Mouse (Mus musculus) neural tube, embryonic 15.5 days (tissue): ENCODE data around the gene Adgrd1. TPM values are rescaled to one million over a fixed set of nuclear protein-coding genes. Genes with fewer than 3 reads are reported as not detected.

Experiments used
- ATAC-seq: fragments of 200-750 bp; cut with Nextera tagmentation; 2 replicates; pipeline ENCODE4 v1.8.0; 2017; ENCODE audit warnings: mild to moderate bottlenecking, moderate TSS enrichment, moderate library complexity; ENCODE audit not compliant: low FRiP score
- H3K27ac ChIP-seq: fragments of 300-500 bp; sonication (generic); replicated peaks from 2 replicates; pipeline ENCODE4 v1.5.1; 2015; ENCODE audit warnings: mild to moderate bottlenecking, inconsistent platforms
- H3K27me3 ChIP-seq: fragments of 300-500 bp; sonication (generic); replicated peaks from 2 replicates; pipeline ENCODE4 v1.6.1; 2015; ENCODE audit warnings: inconsistent platforms
- H3K36me3 ChIP-seq: fragments of 300-500 bp; sonication (generic); 2 replicates; pipeline ENCODE4 v1.6.1; 2015; ENCODE audit warnings: inconsistent platforms
- H3K4me1 ChIP-seq: fragments of 300-500 bp; sonication (generic); 2 replicates; pipeline ENCODE4 v1.6.1; 2015; ENCODE audit warnings: inconsistent platforms
- H3K4me2 ChIP-seq: fragments of 300-500 bp; sonication (generic); 2 replicates; pipeline ENCODE4 v1.6.1; 2015; ENCODE audit warnings: inconsistent platforms, mild to moderate bottlenecking, moderate library complexity
- H3K4me3 ChIP-seq: fragments of 300-500 bp; sonication (generic); replicated peaks from 2 replicates; pipeline ENCODE4 v1.5.1; 2015; ENCODE audit warnings: mild to moderate bottlenecking, inconsistent platforms
- H3K9ac ChIP-seq: fragments of 300-500 bp; sonication (generic); replicated peaks from 2 replicates; pipeline ENCODE4 v1.6.1; 2015; ENCODE audit warnings: mild to moderate bottlenecking, inconsistent platforms
- H3K9me3 ChIP-seq: fragments of 300-500 bp; sonication (generic); replicated peaks from 2 replicates; pipeline ENCODE4 v1.6.1; 2016; ENCODE audit warnings: inconsistent platforms
- WGBS: fragments of 180-500 bp; shearing (Covaris S2); methylation state at CpG from one replicate; pipeline ENCODE4 v1.1.7; 2015; ENCODE audit warnings: mixed read lengths; 5-methylcytosine and 5-hydroxymethylcytosine counted together
- polyA plus RNA-seq: library from polyadenylated mRNA; unstranded; fragments of >200 nt; fragmentation: Nextera tagmentation; extraction: Ambion mirVana; gene quantifications from 2 replicates; pipeline ENCODE4 v1.2.1, GENCODE M21; 2015

Gene Adgrd1
- polyA plus RNA-seq, 1 experiment from 2014 or later = 0.38 TPM

DNA sequence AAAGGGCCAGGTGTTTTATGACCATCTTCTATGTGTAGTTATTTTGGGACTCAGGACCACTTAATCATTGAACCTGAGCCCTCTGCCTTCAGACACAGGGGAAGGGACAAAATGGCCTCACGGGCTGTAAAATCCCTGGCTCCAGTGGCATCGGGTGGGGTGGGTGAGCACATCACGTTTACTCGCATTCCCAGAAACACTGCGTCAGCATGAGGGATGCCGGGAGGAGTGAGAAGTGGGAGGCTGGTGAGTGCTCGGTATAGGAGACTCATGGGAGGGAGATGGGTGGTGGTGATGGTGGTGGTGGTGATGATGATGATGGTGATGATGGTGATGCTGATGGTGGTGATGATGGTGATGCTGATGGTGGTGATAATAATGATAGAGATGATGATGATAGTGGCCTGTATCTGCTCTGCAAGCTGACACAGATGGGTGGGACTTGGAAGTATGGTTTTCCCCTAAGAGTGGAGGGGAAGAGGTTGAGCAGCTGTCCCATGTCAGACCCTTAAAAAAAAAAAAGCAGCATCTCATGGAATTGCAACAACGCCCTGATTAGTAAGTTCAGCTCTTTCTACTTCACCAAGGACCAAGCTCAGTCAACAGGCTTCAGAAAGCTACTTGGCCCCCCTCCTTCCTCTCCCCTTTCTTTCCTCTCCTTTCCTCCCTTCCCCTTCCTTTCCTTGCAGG is 29.9 kb upstream of the Adgrd1 start:
- H3K9ac ChIP-seq = no peak overlapping the region
- H3K27me3 ChIP-seq = no peaks in the 10 kb centered on the region
- ATAC-seq = no peak
- peaks cover 19% of the 10 kb centered on the region for H3K4me1 ChIP-seq
- H3K27ac ChIP-seq = no peak overlapping the region
- no peak overlapping the region for H3K4me3 ChIP-seq
- H3K36me3 ChIP-seq = no peaks in the 10 kb centered on the region
- H3K4me2 ChIP-seq = no peak overlapping the region
- WGBS = 84% methylated on average over 8 of the region's 8 CpGs
- no peaks in the 10 kb centered on the region for H3K9me3 ChIP-seq

DNA sequence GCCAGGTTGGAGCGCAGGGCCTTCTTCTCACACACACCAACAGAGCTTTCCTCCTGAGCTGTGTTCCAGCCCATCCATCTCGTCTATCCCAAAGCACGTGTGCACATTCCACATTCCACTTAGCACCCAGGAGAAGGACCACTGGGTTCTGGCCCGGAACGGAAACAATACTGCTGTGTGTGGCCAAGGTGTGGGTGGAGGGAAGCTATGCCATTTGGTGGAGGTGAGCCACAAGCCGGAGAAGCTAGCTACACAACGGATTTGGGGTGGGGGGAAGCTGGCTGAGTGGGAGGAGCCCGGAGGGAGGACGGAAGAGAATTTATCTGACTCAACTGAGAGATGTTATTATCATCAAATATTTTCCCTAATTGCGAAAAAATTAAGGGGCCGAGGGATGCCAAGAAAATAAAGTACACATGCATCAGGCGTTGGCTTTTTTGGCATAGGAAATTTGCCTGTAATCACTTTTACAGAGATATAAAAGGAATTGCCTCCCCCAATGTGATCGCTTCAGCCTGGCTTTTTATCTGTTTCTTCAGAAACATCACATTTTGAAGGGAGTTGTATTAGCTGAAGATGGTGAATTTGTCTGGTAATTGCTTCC is 29.2 kb upstream of the Adgrd1 start:
- Histone ChIP-seq H3K4me2 (no peak overlapping the region), H3K36me3 (no peaks in the 10 kb centered on the region), H3K4me1 (peaks cover 26% of the 10 kb centered on the region), H3K9ac (no peak overlapping the region), H3K9me3 (no peaks in the 10 kb centered on the region), H3K4me3 (no peak overlapping the region), H3K27ac (no peak overlapping the region), H3K27me3 (no peaks in the 10 kb centered on the region)
- 84% methylated on average over 13 of the region's 13 CpGs for WGBS
- ATAC-seq = no peak

DNA sequence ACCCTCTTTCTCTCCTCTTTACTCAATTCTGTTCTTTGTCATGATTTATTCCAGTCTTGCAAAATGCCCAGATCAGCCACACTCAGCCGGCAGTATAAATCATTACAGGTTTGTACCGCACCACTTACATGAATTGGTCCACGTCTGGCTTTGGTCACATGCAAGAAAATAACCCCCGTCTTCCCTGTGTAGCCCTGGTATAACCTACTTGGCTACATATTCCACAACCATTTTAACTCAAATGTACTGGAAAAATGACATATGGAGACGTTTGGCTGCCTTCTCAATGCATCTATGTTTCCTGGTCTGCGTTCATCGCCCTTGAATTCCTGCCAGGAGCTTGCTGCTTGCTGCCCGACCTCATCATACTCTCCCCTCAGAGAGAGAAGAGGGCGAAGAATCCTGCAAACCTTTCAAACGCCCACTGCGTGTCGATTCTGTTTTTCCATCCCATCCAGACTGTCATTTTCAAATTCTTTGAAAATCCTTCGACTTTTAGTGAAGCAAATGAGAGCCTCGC is 24.7 kb upstream of the Adgrd1 start:
- Histone ChIP-seq H3K27me3 (no peaks in the 10 kb centered on the region), H3K9me3 (no peaks in the 10 kb centered on the region), H3K4me3 (no peak overlapping the region), H3K27ac (peak overlapping the region; percentile 28; the same call in 1 of the 2 replicates), H3K36me3 (no peaks in the 10 kb centered on the region), H3K4me1 (peaks cover 18% of the 10 kb centered on the region), H3K4me2 (no peak overlapping the region), H3K9ac (no peak overlapping the region)
- 56% methylated on average over 14 of the region's 14 CpGs for WGBS
- ATAC-seq = no peak

DNA sequence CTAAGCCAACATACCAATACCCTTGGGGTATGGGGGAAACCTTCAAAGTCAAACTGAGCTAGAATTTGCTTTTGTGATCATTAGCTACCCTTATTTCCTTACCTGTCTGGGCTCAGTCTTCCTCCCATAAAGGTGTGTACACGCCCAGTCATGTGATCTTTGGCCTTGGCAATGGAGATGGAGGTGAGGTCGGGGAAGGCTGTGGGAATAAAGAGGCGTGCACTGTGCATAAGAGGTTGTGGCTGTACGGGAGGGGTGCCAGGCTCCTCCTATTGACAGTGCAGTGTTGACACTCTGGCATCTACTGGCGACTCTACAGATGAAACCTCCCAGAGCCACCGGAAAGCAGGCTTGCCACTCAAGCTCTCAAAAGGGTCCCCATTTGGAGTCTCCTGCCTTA is 23.1 kb upstream of the Adgrd1 start:
- H3K9ac ChIP-seq = no peak overlapping the region
- H3K4me2 ChIP-seq = no peak overlapping the region
- peaks cover 18% of the 10 kb centered on the region for H3K4me1 ChIP-seq
- H3K36me3 ChIP-seq = no peaks in the 10 kb centered on the region
- no peaks in the 10 kb centered on the region for H3K27me3 ChIP-seq
- 72% methylated on average over 6 of the region's 6 CpGs for WGBS
- H3K4me3 ChIP-seq = no peak overlapping the region
- H3K27ac ChIP-seq = no peak overlapping the region
- no peaks in the 10 kb centered on the region for H3K9me3 ChIP-seq
- no peak for ATAC-seq

DNA sequence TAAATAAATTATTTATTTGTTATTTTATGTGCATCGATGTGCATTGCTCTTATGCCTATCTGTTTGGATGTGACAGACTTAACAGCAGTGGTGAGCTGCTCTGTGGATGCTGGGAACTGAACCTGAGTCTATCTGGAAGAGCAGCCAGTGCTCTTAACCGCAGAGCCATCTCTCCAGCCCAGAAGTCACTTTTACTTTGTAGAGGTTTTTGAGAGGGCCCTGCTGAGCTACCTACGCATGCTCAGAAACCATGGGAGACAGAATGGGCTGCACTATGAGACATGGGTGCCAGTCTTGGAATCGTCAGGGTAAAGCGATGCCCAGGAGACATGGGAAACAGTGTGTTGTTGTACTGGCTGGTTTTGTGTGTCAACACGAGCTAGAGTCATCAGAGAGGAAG is 20.5 kb upstream of the Adgrd1 start:
- no peak overlapping the region for H3K4me2 ChIP-seq
- H3K27ac ChIP-seq = no peak overlapping the region
- H3K4me3 ChIP-seq = no peak overlapping the region
- WGBS = 85% methylated on average over 6 of the region's 6 CpGs
- H3K27me3 ChIP-seq = no peaks in the 10 kb centered on the region
- H3K9me3 ChIP-seq = no peaks in the 10 kb centered on the region
- H3K9ac ChIP-seq = no peak overlapping the region
- H3K36me3 ChIP-seq = no peaks in the 10 kb centered on the region
- no peak for ATAC-seq
- H3K4me1 ChIP-seq = peaks cover 13% of the 10 kb centered on the region

DNA sequence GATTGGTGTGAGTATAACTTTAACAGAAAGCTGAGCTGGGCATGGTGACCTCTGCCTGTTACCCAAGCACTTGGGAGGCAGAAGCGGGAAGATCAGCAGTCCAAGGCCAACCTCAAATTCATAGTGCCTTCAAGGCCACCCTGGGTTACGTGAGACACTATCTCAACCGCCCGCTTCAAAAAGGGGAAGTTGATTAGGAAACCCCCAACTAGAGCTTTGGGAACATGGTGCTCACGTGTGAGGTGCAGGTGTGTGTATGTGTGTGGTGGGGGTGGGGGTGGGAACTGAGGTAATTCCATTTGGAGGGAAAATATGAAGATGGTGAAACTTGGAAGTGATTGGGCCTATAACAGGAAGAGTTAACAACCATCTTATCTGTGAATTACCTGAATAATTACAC is 19.3 kb upstream of the Adgrd1 start:
- WGBS = 92% methylated on average over 5 of the region's 5 CpGs
- Histone ChIP-seq H3K9ac (no peak overlapping the region), H3K4me2 (no peak overlapping the region), H3K9me3 (no peaks in the 10 kb centered on the region), H3K27me3 (no peaks in the 10 kb centered on the region), H3K27ac (no peak overlapping the region), H3K4me3 (no peak overlapping the region), H3K36me3 (no peaks in the 10 kb centered on the region), H3K4me1 (peaks cover 2% of the 10 kb centered on the region; the same call in 1 of the 2 replicates)
- ATAC-seq = no peak

DNA sequence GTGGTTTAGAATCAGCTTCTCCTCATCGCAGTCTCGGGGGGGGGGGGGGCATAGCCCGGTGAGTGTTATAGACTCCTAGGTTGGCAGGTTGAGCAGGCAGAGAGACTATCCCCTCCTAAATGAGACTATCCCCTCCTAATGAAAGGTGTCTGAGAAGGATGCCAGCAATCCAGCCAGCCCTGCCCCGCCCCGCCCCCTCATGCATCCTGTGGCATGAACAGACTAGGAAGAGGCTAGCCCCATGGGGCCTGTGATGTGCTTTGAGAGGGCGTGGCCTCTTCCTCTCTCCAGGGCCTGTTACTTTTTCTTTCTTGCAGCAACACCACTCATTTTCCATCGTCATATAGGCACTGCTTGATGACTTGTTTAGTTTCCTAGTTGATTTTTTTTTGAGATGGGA is 15.0 kb upstream of the Adgrd1 start:
- Histone ChIP-seq H3K4me1 (no peaks in the 10 kb centered on the region), H3K4me2 (no peak overlapping the region), H3K36me3 (no peaks in the 10 kb centered on the region), H3K4me3 (no peak overlapping the region), H3K27me3 (no peaks in the 10 kb centered on the region), H3K9me3 (no peaks in the 10 kb centered on the region), H3K9ac (no peak overlapping the region), H3K27ac (no peak overlapping the region)
- no peak for ATAC-seq
- 87% methylated on average over 7 of the region's 7 CpGs for WGBS

DNA sequence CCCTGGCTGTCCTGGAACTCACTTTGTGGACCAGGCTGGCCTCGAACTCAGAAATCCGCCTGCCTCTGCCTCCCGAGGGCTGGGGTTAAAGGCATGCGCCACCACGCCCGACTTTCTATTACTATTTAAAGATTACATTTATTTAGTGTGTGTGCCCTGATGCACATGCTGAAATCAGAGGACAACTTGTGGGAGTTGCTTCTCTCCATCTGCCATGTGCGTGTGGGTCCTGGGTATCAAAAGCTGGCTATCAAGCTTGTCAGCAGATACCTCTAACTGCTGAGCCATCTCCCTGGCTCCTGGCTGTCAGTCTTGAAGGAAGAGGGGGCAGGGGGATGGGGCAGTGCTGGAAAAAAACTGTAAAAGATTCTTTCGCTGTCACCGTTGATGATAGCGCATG is 11.4 kb upstream of the Adgrd1 start:
- no peaks in the 10 kb centered on the region for H3K9me3 ChIP-seq
- no peak overlapping the region for H3K4me3 ChIP-seq
- WGBS = 91% methylated on average over 10 of the region's 10 CpGs
- H3K36me3 ChIP-seq = no peaks in the 10 kb centered on the region
- no peak overlapping the region for H3K4me2 ChIP-seq
- H3K9ac ChIP-seq = no peak overlapping the region
- H3K27me3 ChIP-seq = no peaks in the 10 kb centered on the region
- no peaks in the 10 kb centered on the region for H3K4me1 ChIP-seq
- ATAC-seq = no peak
- H3K27ac ChIP-seq = no peak overlapping the region

DNA sequence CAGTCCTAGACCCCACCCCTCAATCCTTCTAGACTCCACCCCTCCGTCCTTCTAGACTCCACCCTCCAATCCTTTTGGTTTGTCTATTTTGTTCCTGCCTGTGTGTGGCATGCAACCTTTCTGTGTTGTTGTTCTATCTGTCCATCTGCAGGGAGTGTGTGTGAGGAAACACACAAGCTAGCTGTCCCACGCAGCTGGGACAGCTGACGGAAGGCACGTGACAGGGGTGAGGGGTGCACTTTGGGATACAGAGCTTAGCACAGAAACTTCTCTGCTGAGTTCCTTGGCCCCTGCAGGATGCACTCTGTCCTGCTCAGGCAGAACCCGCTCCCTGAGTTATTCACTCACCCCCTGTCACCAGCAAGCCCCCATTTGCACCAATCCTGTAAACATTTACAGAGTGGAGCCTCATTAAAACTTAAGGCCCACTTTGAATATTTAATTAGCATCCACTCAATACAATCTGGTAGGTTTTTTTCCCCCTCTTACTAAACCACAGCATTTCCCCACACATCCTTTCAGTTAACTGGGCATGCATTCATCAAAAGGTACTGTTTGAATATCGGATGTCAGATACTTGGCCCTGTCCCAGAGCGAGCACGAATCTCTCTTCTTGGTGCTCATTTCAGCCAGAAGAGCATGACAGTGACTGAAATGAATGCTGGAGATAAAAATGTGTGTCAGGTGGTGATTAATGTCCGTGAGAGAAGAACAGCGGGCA is 4.0 kb upstream of the Adgrd1 start:
- no peak overlapping the region for H3K4me2 ChIP-seq
- WGBS = 71% methylated on average over 10 of the region's 10 CpGs
- no peaks in the 10 kb centered on the region for H3K9me3 ChIP-seq
- no peaks in the 10 kb centered on the region for H3K36me3 ChIP-seq
- ATAC-seq = no peak
- no peak overlapping the region for H3K4me3 ChIP-seq
- no peak overlapping the region for H3K9ac ChIP-seq
- H3K27ac ChIP-seq = no peak overlapping the region
- H3K27me3 ChIP-seq = no peaks in the 10 kb centered on the region
- no peaks in the 10 kb centered on the region for H3K4me1 ChIP-seq

DNA sequence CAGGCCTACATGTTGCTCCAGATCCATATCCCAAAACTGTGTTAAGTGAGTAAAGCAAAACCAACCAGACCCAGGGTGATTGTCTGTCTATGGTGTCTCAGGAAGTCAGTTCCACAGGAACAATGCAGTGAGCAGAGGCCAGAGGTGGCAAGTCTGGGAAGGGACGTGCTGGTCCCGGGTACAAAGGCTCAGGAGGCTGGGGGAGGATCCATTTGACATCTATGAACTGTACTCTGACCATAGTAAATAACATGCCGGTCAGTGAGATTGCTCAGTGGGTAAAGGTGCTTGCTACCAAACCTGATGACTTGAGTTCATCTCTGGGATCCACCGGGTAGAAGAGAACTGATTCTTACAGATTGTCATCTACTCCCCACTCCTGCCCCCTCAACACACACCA is 3.4 kb upstream of the Adgrd1 start:
- Histone ChIP-seq H3K27ac (no peak overlapping the region), H3K27me3 (no peaks in the 10 kb centered on the region), H3K4me2 (no peak overlapping the region), H3K4me3 (no peak overlapping the region), H3K9me3 (no peaks in the 10 kb centered on the region), H3K36me3 (no peaks in the 10 kb centered on the region), H3K4me1 (no peaks in the 10 kb centered on the region), H3K9ac (no peak overlapping the region)
- WGBS = 74% methylated on average over 4 of the region's 4 CpGs
- ATAC-seq = no peak

DNA sequence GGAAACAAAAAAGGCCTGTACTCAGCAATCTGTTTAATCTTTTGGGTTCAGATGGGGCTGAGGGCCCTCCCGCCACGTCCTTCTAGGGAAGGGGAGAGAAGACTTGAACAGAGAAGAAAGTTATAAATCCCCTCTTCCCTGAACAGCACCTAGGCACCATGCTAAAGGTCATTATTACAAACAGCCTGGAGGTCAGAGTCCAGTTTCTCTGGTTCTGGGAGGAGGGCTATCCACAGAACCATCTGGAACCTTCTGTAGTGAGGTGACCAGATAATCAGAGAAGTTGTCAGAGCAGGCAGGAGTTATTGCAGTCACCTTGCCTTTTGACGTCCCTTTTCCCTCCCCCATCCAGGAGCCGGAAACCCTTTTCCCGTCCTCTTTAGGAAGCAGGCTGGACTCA is 2.3 kb upstream of the Adgrd1 start:
- H3K9ac ChIP-seq = no peak overlapping the region
- no peaks in the 10 kb centered on the region for H3K27me3 ChIP-seq
- H3K36me3 ChIP-seq = no peaks in the 10 kb centered on the region
- H3K9me3 ChIP-seq = no peaks in the 10 kb centered on the region
- ATAC-seq = no peak
- WGBS = 52% methylated on average over 5 of the region's 5 CpGs
- H3K4me3 ChIP-seq = no peak overlapping the region
- H3K4me1 ChIP-seq = no peaks in the 10 kb centered on the region
- H3K4me2 ChIP-seq = no peak overlapping the region
- H3K27ac ChIP-seq = no peak overlapping the region

DNA sequence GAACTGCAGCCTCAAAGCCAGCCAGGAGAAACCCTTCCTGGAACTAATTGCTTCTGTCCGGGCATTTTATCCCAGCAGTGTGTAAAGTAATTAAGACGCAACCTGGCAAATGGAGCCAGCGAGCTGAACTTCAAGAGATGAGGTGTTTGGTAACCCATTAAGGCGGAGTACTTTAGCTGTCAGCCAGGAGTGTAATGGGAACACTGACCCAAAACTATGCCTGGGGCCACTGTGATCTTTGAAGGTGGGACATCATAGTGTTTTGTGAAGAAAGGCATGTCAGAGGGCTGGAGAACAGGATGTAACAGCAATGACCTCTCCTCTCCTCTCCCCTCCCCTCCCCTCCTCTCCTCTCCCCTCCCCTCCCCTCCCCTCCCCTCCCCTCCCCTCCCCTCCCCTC is 7.5 kb downstream of the Adgrd1 start:
- Histone ChIP-seq H3K27ac (no peak overlapping the region), H3K36me3 (no peaks in the 10 kb centered on the region), H3K9me3 (no peaks in the 10 kb centered on the region), H3K9ac (no peak overlapping the region), H3K27me3 (no peaks in the 10 kb centered on the region), H3K4me1 (no peaks in the 10 kb centered on the region), H3K4me3 (no peak overlapping the region), H3K4me2 (no peak overlapping the region)
- ATAC-seq = no peak
- WGBS = 22% methylated on average over 4 of the region's 4 CpGs
